Mouse (Mus musculus) c-Kit-positive CD71-negative TER-119-negative erythroid progenitor cells, embryonic 14.5 days (primary cell): ENCODE data around the gene Josd2.

Experiments
- DNase-seq: peaks from one replicate; pipeline ENCODE4 v3.0.0-alpha.2; 2013; ENCODE audit warnings: low read depth

Gene Josd2

DNA sequence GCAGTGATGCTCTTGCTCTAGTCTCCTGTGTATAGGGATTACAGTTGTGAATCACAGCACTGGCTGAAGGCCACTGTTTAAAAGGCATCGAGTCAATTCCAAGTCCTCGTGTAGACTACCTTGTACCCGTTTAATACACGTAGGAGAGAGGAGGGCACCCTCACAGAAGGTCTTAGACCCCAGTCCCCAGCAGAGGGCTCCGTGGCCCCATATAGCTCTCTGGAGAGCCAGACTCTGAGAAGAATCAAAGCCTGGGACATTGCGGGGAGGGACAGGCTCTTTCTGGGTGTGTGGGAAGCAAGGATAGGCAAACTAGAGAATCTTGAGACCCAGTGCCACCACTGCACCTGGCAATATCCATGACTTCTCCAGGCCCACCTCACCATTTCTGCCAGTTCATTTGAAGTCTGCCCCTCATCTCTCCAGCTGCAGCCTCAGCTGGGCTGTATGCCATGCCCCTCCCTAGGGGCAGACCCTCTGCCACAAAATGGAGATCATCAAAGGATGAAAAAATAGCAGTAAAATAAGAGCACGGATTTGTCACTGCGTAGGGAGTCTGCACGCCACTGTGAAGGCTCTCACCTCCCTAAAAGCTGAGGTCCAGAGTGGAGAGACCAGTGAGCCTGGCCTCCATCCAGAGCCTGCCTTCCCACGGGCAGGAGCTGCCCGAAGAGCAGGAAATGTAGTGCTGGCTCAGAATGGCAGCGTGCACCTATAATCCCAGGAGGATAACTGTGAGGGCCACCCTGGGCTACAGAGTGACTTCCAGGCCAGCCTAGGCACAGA, 21.5 kb upstream of the Josd2 start:
- DNase-seq: no peak

DNA sequence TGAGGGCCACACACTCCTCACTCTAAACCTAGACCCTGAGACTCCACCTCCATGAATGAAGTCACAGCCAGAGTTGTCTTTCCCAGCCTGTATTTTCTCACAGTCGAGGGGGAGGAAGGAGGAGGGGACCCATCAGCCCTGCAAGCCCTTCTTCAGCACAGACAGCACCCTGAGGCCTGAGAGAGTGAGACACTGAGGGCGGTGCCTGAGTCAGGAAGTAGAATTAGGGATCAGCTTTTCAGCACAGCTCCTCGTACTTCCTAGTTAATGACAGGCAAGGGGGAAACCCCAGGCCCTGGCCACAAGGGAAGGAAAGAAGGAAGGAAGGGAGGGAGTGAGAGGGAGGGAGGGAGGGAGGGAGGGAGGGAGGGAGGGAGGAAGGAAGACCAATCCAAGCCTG, 14.5 kb upstream of the Josd2 start:
- DNase-seq: no peak

DNA sequence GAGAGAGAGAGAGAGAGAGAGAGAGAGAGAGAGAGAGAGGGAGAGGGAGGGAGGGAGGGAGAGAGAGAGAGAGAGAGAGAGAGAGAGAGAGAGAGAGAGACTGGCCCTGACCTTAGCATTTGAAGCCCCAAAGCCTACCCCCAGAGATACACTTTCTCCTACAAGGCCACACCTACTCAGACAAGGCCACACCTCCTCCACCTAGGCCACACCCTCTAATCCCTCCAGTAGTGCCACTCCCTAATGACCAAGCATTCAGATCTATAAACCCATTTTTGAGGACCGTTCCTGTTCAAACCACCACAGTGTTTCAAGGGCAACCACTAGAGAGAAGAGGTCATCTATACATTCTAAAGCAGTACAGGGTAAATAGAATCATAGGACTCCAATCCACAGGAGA, 11.5 kb upstream of the Josd2 start:
- DNase-seq: no peak

DNA sequence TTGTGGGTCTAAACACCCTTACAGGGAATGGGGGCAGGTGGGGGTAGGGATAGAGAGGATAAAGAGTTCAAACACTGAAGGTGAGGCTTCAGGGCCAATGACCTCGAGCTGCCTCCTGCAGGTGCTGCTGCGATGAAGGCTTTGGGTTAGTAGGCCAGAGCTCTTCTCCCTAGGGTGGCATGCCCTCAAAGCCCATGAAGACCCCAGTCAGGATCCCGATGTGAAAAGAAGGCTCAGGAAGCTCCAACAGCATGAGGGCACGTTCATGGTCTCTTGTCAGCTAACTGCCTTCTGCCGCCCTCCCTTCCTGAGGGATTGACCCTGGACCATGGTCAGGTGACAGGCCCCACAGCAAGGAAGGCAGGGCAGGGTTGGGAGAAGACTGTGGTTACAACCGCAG, 7.7 kb upstream of the Josd2 start:
- DNase-seq: no peak

DNA sequence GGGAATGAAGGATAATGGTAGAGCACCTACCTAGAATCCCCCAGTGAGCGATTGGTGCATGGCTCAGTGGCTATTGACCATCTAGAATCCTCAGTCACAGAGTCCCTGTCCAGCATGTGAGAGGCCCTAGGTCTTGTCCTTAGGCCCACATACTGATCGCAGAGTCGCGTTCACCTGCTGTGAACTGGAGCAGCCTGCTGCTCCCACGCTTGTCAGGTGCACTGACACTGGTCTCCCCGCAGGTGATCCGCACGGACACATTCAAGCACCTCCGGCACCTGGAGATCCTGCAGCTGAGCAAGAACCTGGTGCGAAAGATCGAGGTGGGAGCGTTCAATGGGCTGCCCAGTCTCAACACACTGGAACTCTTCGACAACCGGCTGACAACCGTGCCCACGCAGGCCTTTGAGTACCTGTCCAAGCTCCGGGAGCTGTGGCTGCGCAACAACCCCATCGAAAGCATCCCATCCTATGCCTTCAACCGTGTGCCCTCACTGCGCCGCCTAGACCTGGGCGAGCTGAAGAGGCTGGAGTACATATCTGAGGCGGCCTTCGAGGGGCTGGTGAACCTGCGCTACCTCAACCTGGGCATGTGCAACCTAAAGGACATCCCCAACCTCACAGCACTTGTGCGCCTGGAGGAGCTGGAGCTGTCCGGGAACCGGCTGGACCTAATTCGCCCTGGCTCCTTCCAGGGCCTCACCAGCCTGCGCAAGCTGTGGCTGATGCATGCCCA, 6.8 kb upstream of the Josd2 start:
- no peak for DNase-seq

DNA sequence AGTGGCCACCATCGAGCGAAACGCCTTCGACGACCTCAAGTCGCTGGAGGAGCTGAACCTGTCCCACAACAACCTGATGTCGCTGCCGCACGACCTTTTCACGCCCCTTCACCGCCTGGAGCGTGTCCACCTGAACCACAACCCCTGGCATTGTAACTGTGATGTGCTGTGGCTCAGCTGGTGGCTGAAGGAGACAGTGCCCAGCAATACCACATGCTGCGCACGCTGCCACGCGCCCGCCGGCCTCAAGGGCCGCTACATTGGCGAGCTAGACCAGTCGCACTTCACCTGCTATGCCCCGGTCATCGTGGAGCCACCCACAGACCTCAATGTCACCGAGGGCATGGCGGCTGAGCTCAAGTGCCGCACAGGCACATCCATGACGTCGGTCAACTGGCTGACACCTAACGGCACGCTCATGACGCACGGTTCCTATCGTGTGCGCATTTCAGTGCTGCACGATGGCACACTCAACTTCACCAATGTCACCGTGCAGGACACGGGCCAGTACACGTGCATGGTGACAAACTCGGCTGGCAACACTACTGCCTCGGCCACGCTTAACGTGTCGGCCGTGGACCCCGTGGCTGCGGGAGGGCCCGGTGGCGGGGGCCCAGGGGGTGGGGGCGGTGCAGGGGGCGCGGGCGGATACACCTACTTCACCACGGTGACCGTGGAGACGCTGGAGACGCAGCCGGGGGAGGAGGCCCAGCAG, 6.1 kb upstream of the Josd2 start:
- no peak for DNase-seq

DNA sequence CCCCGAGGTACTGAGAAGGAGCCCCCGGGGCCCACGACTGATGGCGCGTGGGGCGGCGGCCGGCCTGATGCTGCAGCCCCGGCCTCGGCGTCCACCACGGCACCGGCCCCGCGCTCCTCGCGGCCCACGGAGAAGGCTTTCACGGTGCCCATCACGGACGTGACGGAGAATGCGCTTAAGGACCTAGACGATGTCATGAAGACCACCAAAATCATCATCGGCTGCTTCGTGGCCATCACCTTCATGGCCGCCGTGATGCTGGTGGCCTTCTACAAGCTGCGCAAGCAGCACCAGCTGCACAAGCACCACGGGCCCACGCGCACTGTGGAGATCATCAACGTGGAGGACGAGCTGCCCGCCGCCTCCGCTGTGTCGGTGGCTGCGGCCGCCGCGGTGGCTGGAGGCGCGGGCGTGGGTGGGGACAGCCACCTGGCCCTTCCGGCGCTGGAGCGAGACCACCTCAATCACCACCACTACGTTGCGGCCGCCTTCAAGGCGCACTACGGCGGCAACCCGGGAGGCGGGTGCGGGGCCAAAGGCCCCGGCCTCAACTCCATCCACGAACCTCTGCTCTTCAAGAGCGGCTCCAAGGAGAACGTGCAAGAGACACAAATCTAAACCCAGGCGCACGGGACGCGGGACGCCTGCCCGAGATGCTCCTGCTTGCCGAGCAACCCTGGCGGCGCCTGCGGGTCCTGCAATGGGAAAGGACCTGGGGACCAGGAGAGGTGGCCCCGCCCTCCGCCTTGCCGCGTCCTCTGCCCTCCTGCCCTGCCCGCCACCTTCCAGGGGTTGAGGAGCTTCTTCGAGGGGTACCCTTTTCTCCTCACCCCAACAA, 5.3 kb upstream of the Josd2 start:
- peak; percentile 36 for DNase-seq

DNA sequence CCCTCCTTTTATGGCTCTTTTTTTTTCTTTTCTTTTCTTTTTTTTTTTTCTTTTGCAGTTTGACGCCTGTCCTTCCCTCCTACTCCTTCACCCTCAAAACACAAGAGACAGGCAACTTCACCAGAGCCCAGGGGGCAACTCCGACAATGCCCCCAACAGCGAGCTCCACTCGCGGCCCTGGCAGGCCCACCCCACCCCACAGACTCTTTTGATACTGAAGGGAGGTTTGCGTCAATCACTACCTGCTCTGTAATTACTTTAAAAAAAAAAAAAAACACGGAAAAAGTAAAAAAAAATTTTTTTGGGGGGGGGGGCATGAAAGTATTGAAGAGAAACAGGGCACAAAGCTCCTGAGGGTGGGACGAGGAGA, 4.7 kb upstream of the Josd2 start:
- no peak for DNase-seq

DNA sequence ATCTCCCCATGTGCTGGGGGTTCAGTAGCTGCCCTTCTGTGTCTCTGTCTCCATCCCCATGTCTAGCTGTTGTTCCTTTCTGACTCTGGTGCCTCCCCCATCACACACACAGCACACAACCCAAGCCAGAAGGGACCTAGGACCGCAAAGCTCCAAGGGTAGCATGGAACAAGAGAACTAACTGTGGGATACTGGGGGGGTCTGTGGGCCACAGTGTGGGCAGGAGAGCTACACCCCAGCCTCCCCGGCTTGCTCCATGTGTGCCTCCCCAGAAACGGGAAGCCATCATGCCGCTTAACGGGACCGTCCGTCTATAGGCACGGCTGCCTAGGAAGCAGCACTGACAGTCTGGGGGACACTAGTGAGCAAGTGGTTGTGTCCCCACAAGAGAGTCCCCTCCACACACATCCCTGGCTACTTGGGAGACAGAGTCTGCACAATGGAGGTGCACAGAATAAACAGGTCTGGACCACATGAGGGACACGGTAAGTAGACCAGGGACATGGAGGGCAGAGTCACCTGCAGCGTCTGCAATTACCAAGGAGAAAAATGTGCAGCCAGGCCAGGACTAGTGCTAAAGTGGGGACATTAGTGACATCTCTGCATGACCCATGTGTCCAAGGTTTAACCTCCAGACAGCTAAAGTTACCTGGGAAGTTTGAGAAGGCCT, 4.1 kb upstream of the Josd2 start:
- DNase-seq: no peak

DNA sequence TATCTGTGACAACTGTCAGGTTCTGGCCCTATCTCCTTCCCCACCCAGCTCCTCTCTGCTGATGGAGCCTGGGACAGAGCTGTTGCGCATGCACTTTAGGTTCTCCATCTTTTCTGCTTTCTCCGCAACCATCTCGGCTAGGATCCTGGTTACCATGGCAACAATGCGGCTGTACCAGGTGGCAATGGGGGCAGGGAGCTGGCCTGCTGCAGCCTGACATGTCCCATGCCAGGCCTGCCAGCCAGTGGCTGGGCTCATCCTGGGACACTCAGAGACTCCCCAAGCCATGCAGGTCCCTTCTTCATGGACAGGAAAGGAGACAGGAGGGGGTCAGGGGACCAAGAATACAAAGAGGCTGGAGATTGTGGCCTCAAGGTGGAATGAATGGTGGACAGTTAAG, 3.3 kb upstream of the Josd2 start:
- DNase-seq: no peak

DNA sequence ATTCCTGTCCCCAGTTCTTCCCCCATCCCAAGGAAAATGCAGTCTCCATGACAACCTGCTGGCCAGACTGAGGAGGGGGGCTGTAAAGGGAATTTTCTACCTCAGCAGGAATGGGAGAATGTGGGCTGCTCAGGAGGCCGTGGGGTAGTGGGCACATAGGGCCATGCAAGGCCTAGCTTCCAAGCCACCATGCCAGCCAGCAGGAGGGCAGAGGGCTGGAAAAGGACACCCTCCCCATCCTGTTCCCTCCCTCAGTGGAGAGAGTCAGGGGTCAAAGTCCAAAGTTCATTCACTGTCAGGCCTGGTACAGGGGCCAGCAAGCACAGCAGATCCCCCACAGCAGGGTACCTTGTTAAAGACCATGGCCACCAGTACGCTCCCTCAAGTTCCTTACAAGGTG, 2.7 kb upstream of the Josd2 start, which contains the start of gene Aspdh:
TSS of gene Aspdh (plus strand) at position 281 of the 400 bp plus-strand sequence.
- no peak for DNase-seq

DNA sequence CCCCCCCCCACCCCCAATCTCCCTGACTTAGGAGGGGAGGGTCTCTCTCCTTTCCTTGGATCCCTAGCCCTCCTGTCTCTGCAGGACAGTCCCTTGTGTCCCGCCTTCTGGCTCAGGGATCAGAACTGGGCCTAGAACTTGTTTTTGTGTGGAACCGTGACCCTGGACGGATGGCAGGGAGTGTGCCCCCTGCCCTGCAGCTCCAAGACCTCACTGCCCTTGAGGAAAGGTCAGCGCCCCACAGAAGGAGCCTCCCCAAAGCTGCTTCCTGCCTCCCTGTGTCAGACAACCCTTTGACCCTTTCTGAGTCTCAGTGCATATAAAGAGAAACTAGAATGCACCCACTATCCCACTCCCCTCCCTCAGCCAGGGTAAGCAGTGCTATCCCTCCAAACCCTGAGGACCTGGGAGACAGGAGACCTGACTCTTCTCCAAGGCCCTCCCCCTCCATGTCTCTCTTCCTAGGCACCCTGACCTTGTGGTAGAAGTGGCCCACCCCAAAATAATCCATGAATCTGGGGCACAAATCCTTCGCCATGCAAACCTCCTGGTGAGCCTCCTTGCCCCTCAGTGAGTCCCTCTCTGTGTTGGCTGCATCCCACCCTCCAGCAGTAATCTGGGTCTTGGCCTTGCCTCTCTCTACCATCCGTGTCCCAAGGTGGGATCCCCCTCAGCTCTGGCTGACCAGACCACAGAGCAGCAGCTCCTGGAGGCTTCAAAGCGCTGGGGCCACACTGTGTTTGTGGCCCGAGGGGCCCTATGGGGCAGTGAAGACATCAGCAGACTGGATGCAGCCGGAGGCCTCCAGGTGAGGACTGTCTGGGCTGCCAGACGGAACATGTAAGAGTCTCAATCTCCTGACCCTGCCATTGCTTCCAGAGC, 1.5 kb upstream of the Josd2 start:
- DNase-seq: no peak

DNA sequence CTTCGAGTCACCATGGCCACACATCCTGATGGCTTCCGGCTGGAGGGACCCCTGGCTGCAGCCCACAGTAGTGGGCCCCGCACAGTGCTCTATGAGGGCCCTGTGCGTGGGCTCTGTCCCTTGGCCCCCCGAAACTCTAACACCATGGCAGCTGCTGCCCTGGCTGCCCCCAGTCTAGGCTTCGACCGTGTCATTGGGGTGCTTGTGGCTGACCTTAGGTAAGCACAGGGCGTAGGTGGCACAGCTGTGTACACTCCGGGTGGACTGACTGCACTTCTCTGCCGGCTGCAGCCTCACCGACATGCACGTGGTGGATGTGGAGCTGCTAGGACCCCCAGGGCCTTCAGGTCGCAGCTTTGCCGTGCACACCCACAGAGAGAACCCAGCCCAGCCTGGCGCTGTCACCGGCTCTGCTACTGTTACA, 880 bp upstream of the Josd2 start:
- DNase-seq: no peak

DNA sequence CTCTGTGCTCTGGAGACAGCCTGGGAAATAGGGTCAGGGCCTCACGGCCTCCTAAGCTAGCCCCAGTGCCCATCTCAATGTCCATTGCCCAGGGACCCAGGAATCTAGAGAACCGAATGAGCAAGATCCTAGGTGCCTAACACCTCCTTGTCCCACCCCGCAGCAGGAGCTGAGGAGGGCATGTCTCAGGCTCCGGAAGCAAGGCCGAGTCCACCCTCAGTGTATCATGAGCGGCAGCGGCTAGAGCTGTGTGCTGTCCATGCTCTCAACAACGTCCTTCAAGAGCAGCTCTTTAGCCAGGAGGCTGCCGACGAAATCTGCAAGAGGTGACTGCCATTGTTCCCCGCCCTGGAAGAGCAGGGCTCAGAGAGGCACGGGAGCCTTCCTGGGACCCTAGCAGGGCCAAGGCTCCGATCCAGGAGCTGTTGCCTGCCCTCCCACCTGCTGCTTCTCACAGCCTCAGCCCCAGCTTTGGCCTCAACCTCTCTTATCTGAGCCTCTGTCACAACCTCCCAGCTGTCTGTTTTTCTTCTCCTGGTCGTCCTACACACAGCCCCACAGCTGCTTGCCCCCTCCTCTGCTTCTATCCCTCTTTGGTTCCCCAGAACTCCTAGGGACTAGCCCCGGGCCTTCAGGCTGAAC, 985 bp downstream of the Josd2 start:
- no peak for DNase-seq

DNA sequence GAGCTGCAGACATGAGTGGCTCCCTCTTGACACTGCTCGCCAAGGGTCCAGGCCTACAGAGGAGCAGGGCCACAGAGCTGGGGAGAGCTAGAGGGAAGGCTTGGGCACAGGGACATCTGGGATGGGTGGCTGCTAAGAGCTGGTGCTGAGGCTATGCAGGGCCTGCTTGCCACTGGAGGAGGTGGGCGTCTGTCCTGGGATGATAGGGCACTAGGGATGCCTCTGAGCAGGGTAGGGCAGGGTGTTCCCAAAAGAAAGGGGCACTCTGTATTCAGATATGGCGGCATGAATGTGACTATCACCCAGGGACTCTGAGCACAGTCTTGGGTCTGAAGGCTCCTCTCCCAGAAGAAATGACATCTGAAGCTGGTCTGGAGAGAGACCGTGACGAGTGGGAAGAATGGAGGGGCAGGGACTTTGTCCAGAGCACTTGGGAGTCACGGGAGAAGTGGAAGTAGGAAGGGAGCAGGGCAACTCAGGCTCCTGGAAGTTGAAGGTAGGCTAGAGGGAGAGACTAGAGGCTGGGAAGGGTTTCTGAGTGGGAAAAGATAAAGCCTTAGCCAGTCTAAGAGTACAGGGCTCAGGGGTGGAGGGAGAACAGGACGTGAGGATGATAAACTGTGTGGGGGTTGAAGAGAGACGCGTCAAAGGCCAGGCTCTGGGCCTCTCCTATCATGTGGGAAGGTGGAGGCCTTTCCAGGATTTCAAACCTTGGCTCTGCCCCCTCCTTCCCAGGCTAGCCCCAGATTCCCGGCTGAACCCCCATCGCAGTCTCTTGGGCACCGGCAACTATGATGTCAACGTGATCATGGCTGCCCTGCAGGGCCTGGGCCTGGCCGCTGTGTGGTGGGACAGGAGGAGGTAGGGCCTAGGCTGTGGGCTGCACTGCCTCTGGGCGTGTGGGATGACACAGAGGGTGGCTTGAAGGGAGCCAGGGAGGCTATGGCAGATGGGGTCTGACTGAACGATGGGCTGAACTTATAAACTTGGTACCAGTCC, 2.2 kb downstream of the Josd2 start:
- DNase-seq: no peak

DNA sequence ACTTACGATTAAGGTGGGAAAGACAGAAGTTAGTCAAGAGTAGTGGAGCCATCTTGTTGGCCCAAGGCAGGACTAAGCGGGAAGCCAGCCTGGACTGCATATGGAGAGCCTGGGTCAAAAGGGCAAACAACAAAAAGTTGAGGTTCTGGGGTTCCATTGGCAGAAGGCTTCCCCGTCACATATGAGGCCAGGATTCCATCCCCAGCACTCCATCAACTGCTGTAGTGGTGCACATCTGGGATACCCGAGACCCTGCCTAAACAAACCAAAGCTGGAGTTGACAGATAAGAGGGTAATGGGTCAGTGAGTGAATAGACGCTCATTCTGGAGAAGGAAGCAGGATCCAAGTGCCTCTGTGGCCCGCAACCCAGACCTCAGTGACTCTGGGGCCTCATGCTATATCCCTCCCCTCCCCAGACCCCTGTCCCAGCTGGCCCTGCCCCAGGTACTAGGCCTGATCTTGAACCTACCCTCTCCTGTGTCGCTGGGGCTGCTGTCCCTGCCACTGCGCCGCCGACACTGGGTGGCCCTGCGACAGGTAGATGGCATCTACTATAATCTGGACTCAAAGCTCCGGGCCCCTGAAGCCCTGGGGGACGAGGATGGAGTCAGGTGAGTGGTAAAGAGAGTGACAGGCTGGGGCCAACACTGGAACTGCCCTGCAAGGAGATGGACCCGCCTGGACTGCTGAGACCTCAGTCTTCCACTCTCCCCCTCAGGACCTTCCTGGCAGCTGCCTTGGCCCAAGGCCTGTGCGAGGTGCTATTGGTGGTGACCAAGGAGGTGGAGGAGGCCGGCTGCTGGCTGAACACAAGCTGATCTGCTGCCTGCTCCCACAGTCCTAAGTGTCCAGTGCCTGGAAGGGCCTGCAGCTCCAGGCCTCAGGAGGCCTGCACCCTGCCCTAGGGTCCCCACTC, 3.2 kb downstream of the Josd2 start:
- DNase-seq: no peak

DNA sequence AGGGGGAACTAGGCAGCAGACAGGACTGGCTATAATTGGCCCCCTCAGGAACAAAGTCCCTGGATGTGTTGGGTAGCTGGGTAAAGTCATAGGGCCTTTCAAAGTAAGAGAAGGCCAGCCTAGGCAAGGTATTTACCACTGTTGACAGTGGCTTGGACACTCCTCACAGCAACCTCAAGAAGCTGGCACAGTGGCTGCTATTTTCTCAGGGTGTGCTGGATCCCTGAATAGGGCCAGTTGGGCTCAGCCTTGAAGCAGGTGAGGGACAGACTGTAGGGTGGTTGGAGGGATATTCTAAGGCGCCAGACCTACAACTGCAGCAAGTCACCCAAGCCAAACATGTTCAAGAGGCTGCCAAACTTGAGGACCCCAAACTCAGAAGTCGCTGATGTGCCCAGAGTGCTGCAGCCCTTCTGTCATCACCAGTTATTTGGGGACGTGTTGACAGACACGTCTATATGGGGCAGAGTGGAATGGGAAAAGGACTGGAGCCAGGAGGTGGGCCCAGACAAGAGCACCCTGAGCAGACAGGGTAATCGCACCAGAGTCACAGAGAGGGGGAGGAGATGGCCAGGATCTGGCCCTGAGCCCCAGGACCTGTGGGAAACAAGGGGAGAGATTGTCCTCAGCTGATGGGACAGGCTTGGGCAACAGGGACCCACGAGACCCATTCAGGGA, 4.2 kb downstream of the Josd2 start:
- DNase-seq: no peak
